Mouse (Mus musculus) ovary, postnatal 36 days (tissue): ENCODE data around the gene Map4k2.

Source experiments
- DNase-seq: peaks from one replicate; pipeline ENCODE4 v3.0.0; 2022; ENCODE audit warnings: low spot score, mixed read lengths

Gene Map4k2

DNA sequence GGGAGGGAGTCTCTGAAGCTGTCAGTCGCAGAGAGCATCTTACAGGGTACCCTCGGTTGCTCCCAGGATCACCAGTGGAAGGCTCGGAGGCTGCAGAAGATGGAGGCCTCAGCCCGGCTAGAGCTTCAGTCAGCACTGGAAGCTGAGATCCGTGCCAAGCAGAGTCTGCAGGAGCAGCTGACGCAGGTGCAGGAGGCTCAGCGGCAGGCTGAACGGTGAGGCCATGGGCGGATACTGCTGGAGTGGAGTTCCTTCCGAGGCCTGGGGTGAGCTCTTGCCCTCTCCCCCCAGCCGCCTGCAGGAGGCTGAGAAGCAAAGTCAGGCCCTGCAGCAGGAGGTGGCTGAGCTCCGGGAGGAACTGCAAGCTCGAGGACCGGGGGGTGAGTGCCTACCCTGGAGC lies 25.4 kb upstream of the Map4k2 start:
- DNase-seq, result no peak

DNA sequence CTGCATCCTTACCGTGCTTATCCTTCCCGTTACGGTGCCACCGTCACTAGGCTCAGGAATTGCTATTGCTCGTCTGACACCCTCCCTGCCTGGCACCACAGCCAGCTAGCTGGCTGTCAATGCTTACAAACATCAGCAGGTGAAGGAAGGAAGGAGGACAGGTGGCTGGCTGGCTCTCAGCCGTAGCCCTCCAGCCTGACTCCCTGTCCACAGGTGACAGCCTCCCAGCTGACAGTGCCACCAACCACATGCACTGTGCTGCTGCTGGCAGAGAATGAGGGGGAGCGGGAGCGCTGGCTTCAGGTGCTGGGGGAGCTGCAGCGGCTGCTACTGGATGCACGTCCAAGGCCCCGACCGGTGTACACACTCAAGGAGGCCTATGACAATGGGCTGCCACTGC lies 22.8 kb upstream of the Map4k2 start:
- no peak for DNase-seq

DNA sequence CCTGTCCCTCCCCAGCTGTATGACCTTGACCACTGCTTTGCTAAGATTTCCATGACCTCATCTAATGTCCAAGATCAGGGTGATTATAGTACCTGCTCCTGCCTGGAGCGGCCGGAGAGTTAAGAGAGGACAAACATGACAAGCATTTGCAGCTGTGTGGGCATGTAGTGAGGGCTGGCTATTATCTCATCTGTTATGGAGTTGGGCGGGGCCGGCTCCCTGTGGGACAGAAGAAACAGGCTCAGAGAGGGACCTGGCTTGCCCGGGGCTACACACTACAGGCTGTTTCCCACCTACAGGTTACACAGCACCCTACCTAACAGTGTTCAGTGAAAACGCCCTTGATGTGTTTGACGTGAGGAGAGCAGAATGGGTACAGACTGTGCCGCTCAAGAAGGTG lies 19.6 kb upstream of the Map4k2 start:
- DNase-seq, result no peak

DNA sequence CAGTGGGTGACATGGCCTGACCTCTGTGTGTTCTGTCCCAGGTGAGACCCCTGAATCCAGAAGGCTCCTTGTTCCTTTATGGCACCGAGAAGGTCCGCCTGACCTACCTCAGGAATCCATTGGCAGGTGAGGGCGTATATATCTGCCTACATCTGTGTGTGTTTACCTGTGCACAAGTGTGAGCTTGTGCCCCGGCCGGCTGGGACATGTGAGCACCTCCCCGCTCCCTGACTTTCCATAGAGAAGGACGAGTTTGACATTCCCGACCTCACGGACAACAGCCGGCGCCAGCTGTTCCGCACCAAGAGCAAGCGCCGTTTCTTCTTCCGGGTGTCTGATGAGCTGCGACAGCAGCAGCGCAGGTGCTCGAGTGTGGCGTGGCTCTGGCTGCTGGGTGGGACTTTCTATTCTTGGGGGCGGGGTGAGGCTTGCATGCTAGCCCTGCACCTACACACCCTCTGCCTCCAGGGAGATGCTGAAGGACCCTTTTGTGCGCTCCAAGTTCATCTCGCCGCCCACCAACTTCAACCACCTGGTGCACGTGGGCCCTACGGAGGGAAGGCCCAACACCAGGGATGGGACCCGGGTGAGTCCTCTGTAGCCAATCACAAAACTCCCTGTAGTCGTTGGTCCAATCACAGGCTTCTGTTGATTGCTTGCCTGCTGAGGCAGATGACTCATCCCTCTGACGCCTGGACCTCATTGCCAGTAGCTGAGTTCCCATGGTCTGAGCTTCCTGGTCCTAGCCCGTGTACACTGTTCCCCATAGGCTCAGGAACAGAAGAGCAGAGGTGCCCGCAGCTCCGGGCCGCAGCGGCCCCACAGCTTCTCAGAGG lies 18.9 kb upstream of the Map4k2 start:
- DNase-seq, result no peak

DNA sequence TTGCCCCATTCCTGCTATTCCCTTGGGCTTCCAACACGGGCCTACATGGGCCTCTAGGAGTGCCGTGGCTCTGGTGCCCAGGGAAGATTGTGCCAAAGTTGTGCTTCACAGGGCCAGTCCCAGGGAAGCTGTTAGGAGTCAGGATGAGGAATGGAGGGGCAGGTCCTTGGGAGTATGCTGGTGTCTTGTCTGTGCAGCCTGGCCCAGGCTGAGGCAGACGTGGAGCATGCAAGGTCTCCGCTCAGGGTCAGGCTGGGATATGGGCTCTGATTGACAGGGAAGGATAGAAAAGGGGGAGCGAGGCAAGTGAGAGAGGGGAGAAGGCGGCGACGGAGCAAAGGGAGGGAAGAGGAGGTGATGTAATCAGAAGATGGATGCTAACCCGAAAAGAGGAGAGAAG lies 16.2 kb upstream of the Map4k2 start:
- DNase-seq, result no peak

DNA sequence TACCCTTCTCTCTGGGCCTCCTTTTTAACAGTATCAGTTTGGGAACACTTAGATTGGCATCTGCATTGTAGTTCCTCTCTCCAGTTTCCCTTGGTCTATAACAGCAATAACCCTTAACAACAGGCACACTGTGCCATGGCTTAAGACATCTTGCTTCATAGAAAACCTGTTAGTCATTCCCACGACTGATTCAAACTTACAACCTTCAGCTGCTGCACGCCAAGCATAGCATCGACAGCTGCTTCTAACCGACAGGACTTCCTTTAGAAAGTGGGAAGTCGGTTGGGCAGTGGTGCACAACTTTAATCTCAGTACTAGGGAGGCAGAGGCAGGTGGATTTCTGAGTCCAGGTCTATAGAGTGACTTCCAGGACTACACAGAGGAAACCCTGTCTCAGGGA lies 9.8 kb upstream of the Map4k2 start:
- no peak for DNase-seq

DNA sequence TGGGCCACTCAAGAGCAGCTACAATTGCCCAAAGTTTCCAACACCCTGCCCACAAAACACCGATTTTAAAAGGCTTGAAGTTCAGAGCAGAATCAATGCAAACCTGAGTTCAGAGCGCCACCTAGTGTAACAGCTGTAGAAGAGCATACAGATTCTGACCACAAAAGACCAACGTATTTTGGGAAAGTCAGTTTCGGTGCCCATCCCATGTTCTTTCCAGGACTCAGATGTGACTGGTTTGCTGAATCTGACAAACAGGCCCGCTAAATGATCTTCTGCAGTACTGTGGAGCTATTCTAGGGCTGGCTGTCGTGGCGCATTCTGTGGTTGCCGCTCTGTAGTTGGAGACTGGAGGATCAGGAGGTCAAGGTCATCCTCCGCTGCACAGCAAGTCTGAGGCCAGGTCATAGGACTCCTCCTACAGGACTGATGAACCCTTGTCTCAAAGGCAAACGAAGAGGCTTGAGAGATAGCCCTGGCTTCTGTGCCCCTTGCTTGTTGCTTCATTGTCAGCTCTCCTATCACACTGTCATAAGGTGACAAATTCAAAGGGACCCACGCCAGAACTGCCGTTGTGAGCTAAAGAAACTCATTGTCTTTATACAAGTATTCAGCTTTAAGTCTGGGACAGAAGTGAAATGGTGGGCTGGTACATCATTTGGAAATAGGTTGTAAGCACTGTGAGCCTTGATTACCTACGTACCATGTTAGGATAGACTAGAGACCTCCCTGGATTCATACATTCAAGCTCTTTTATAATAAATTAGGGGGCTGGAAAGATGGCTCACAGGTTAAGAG lies 9.0 kb upstream of the Map4k2 start:
- DNase-seq, result no peak

DNA sequence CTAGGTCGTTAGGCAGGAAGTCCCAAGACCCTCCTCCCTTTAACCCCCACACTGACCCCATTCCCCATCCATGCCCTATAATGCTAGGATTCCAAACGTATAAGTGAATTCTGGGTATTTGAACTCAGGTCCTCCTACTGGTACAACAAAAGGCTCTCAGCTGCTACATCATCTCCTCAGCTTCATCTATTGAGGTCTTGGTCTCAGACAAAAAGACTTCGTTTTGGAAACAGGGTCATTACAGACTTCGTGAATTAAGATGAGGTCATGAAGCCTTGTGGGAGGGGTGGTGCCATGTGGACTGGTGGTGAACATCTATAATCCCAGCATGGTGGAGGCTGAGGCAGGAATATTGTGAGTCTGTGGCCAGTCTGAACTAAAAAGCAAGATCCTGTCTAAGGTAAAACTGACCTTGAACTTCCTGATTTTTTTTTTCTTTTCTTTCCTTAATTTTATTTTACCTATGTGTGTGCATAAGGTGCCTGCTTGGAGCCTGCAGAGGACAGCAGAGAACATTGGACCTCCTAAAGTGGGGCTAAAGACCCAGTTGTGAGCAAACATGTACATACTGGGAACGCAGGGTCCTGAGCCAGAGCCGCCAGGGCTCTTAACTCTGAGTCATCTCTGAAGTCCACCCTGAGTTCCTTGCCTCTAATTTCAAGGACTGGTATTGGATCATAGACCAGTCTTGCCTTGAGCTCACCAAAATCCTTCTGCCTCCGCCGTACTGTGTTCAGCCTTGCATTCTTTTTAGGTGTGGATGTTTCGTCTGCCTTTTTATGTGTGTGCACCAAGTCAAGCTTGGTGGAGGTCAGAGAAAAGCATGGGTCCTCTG lies 7.0 kb upstream of the Map4k2 start:
- no peak for DNase-seq

DNA sequence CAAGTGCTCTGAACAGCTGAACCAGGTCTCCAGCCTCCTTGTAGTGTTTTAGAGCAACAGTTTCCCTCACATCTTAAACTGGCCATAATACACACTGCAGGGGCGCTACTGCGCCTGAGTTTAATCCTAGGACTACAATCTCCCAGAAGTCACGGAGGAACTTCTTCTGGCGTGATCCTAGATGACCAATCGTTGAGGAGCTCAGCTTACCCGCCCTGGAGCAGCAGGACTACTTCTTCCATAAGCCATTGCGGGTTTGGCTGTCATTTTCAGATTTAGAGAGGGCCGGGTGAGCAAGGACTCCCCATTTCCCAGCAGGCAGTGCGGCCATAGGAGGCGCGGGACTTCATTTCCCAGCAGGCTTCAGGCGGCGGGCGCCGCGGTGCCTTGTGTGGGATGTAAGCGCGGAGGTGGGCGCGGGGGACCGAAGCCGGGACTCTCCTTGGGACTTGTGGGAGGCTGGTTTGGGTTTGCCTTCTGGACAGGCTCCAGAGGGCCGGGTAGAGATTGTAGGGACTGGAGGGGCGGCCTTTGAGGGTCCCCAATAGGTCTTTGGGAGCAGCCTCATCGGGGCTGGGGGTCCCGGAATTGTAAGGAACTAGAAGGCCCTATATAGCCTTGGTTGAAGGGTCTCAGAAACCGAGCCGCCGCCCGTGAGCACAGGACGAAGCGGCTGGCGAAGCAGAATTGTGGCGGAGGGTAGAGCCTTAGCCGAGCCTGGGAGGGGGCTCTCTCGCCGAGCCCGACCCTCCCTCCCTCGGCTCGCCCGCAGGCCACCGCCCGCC lies 6.1 kb upstream of the Map4k2 start, which contains the start of gene Men1:
TSS of gene Men1 (plus strand) at position 307 of the 785 bp plus-strand sequence.
- peak; percentile 90 for DNase-seq

DNA sequence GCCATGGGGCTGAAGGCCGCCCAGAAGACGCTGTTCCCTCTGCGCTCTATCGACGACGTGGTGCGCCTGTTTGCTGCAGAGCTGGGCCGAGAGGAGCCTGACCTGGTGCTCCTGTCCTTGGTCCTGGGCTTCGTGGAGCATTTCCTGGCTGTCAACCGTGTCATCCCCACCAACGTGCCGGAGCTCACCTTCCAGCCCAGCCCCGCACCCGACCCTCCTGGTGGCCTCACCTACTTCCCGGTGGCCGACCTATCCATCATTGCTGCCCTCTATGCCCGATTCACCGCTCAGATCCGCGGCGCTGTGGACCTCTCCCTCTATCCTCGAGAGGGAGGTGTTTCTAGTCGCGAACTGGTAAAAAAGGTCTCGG lies 5.5 kb upstream of the Map4k2 start:
- DNase-seq, result peak; percentile 45

DNA sequence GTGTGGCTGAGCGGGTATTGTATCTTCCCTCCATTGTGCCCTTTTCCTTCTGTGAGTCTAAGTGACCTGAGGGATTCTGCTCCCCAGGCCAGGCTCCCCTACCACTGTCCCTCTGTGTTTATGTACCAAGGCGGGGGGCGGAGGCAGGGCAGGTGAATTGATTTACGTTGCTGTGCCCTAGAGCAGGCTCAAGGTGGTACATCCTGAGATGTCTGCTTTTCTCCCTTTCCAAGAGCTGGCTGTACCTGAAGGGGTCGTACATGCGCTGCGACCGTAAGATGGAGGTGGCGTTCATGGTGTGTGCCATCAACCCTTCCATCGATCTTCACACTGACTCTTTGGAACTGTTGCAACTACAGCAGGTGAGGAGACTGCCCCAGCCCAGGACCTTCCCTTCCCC lies 4.0 kb upstream of the Map4k2 start:
- DNase-seq, result no peak

DNA sequence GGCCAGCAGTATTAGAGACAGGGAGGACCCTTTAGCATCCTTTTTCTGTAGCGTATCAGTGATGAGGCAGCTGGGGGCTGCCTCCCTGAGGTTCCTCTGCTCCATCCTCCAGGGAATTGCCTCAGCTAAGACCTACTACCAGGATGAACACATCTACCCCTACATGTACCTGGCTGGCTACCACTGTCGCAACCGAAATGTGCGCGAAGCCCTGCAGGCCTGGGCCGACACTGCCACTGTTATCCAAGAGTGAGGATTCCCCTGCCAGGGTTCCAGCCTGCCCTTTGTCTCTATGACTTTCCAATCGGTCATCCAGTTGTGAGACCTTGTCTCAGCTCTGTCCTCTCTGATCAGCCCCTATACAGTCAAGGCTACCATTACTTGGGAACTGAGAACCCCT lies 2.8 kb upstream of the Map4k2 start:
- no peak for DNase-seq

DNA sequence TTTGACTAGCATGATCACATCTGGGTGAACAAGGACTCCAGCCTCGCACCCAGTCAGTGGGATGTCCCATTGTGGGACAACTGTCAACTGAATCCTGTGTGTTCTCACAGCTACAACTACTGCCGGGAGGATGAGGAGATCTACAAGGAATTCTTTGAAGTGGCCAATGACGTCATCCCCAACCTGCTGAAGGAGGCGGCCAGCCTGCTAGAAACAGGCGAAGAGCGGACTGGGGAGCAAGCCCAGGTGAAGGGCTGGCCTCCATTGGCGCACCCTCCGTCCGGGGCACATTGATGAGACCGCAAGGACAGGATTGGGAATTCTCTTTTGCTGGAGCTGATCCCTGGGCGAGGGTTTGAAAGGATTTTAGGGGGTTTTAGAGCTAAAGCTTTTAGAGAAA lies 2.2 kb upstream of the Map4k2 start:
- DNase-seq, result no peak

DNA sequence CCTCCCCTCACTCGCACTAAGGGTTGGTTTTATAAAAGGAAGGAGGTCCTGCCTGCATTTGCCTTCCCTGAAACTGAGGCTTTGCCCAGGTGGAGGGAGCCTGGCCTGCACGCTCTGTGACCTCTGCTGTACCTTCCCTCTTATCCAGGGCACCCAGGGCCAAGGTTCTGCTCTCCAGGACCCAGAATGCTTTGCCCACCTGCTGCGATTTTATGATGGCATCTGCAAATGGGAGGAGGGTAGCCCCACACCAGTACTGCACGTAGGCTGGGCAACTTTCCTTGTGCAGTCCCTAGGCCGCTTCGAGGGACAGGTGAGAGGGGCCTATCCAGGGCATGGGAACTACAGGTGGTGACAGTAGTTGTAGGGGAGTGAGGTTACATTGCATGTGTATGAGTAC lies 1.7 kb upstream of the Map4k2 start:
- DNase-seq, result no peak

DNA sequence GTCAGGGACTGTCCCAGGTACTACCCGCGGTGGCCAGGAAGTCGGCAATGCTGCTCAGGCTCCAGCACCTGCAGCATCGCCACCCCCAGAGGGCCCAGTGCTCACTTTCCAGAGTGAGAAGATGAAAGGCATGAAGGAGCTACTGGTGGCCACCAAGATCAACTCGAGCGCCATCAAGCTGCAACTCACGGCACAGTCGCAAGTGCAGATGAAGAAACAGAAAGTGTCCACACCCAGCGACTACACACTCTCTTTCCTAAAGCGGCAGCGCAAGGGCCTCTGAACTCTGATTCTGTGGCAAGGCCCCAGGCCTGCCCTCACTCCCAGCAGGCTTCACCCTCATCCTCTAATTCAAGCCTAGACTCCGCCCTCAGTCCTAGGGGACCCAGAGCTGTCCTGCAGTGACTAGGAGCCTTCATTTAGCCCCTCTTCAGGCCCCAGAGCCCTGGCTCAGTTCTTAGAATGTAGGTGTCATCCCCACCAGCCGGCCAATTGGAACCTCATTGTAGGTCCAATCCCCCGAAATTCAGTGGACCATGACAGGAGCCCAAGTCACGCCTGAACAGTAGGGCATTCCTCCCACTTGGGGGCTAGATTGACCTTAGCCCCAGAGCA lies 938 bp upstream of the Map4k2 start:
- DNase-seq, result no peak

DNA sequence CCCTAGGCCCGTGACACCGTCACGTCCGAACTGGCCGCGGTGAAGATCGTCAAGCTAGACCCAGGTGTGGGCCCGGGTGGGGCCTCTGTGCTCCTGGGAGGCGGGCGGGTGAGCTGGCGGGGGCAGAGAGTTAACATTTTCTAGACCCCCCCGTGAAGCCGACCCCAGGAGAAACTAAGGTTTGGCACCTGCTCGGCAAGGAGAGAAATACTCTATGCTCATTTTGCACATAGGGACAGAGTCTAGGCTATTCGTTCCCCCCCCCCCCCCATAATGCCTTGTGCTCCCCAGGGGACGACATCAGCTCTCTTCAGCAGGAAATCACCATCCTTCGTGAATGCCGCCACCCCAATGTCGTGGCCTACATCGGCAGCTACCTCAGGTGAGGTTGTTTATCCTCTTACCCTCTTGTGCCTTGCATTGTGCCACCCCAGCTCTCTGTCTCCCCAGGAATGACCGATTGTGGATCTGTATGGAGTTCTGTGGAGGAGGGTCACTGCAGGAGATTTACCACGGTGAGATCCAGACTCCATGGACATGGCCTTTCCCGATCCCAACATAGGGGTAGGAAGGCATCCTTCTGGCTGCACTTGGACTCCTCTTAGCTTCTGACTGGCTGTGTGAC lies 630 bp downstream of the Map4k2 start:
- no peak for DNase-seq

DNA sequence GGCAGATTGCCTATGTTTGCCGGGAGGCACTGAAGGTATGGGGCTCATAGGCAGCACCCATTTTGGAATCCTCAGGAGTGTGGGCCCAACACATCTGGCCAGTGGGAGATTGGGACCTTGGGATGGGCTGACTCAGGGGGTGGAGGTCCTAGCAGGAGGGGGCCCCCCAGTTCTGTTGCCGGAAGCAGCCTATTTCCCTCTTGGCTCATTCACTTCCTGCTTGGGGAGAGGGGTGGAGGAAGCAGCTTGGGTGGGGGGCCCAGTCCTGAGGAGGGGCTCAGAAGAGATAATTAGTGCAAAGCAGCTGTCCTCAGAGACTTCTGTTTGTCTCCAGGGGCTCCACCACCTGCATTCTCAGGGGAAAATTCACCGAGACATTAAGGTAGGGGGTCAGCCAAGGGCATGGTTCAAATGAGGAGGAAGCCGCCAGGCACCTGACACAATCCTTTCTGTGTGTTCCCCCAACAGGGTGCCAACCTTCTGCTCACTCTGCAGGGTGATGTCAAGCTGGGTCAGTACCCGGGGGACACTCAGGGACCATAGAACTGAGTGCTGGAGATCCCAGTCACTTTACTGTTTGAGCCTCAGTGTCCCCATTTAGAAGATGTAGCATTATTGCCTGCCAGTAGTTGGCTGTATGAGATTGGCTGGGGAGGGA lies 1.5 kb downstream of the Map4k2 start:
- DNase-seq, result no peak

DNA sequence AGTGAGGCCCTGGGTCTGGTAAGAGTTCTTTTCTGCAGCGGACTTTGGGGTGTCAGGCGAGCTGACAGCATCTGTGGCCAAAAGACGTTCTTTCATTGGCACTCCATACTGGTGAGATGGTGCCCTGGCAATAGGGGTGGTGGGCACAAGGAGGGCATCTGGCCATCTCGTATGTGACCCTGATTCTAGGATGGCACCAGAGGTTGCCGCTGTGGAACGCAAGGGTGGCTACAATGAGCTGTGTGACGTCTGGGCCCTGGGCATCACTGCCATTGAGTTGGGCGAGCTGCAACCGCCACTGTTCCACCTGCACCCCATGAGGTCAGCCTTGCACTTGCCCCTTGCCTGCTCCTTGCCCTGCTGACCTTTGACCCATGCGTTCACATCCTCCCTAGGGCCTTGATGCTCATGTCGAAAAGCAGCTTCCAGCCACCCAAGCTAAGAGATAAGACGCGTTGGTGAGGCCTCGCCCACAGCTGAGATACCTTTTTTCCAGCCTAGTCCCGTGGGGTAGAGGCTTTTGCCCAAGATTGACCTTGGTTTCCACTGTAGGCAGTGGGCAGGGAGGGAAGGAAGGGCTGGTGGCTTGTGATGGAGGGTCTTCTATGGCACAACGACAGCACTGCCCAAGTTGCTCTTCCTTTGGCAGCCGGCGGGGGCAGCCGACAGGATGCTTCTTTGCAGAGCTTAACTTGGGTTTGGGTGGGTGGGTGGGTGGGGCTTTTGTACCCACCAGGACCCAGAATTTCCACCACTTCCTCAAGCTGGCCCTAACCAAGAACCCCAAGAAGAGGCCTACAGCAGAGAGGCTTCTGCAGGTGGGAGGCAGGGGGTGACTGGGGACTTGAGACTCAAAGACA lies 2.4 kb downstream of the Map4k2 start:
- no peak for DNase-seq

DNA sequence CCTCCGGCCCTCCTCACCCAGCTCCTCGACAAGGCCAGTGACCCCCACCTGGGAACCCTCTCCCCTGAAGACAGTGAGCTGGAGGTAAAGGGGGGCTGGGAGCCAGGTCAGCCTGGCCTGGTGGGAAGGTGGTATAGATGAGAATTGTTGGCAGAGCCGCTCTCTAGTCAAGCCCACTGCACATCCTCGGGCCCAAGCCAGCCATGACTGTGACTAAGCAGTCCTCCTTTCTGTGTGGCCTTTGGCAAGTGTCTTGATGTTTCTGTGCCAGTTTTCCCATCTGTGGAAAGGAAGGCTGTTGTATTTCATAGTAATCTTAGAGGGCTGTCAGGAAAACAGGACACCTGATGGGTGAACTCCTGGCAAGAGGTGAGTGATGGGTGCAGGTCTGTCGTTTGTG lies 3.1 kb downstream of the Map4k2 start:
- DNase-seq, result no peak
